14 mouse cellular contexts compared by ENCODE assay signal in the genomic region with DNA sequence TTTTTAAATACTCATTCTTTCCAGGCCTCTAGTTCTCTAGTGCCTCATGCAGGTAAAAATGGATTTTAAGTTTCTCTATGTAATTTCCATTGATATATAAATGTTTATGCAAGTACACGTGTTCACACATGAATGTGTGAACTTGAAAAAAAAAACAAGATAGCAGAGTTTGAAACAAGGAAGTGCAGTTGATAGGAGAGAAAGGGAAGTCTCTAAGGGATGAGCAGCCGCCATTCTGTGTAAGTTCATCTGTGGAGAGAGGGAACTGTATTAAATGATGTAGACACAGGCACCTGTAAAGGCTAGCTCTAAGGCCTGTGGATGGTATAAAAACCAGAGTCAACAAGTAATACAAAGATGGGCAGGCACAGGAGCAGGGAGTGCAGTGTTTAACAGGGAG.
"Had no signal": no experiment of that assay in that cellular context is flagged by ENCODE, and none has a peak within 500 bp of the region (broad histone marks: within the 10 kb centered on the region; RNA-seq: fewer than 3 reads in every experiment).

No protein-coding gene starts in this region.

- H3K4me3 ChIP-seq: lung, embryonic 15.5 days; megakaryocyte, embryonic 14.5 days; midbrain, embryonic 13.5 days; midbrain, embryonic 15.5 days; neural tube, embryonic 12.5 days had no signal

- H3K9me3 ChIP-seq: lung, embryonic 15.5 days; megakaryocyte, embryonic 14.5 days; midbrain, embryonic 13.5 days; midbrain, embryonic 15.5 days; neural tube, embryonic 12.5 days had no signal

- DNase-seq: lung, adult 2 months; lung, postnatal 14 days; lung, postnatal 36 days; right cerebral cortex, postnatal 14 days; thymus, adult 18-20 months; thymus, postnatal 14 days; thymus, postnatal 36 days had no signal

- H3K9ac ChIP-seq: lung, embryonic 15.5 days; midbrain, embryonic 13.5 days; midbrain, embryonic 15.5 days; neural tube, embryonic 12.5 days had no signal

- H3K27me3 ChIP-seq: lung, embryonic 15.5 days; megakaryocyte, embryonic 14.5 days; midbrain, embryonic 13.5 days; midbrain, embryonic 15.5 days; neural tube, embryonic 12.5 days had no signal

- H3K27ac ChIP-seq: lung, embryonic 15.5 days; midbrain, embryonic 13.5 days; midbrain, embryonic 15.5 days; neural tube, embryonic 12.5 days had no signal

- H3K4me2 ChIP-seq: lung, embryonic 15.5 days; midbrain, embryonic 11.5 days; midbrain, embryonic 13.5 days; midbrain, embryonic 15.5 days; neural tube, embryonic 12.5 days had no signal

- H3K4me1 ChIP-seq: midbrain, embryonic 13.5 days; midbrain, embryonic 15.5 days had no signal

- ATAC-seq: lung, postnatal 0 days; midbrain, embryonic 13.5 days; midbrain, embryonic 15.5 days had no signal

- H3K36me3 ChIP-seq: lung, embryonic 15.5 days; midbrain, embryonic 13.5 days; midbrain, embryonic 15.5 days; neural tube, embryonic 12.5 days had no signal
